Mouse (Mus musculus) spleen, adult 18-20 months (tissue): ENCODE measurements around the gene Tmem86a.

Source experiments
- DNase-seq, 2 experiments: peaks; one replicate each; pipeline ENCODE4 v3.0.0; 2022; ENCODE audit warnings: mixed read lengths in 2 of 2

Gene Tmem86a

GRCm38 (mm10) chr7:47077451-47077850 lies 27.1 kb downstream of the Tmem86a start:
- DNase-seq: peak in 1 of 2 experiments; percentile 46

GRCm38 (mm10) chr7:47080868-47081267 lies 30.5 kb downstream of the Tmem86a start:
- no peak for DNase-seq

GRCm38 (mm10) chr7:47081277-47081676 lies 30.9 kb downstream of the Tmem86a start:
- peak; percentile 41 to 71 for DNase-seq

- no peak for DNase-seq
Measured at GRCm38 (mm10) chr7:47085075-47085474, 34.7 kb downstream of the Tmem86a start.

GRCm38 (mm10) chr7:47093935-47094334 lies 43.5 kb downstream of the Tmem86a start:
- DNase-seq: no peak

- DNase-seq: no peak
Measured at GRCm38 (mm10) chr7:47094969-47095368, 44.6 kb downstream of the Tmem86a start.

- DNase-seq: no peak
Measured at GRCm38 (mm10) chr7:47098044-47098443, 47.6 kb downstream of the Tmem86a start.

GRCm38 (mm10) chr7:47099306-47099705 lies 48.9 kb downstream of the Tmem86a start:
- no peak for DNase-seq

- DNase-seq: no peak
Measured at GRCm38 (mm10) chr7:47100615-47101014, 50.2 kb downstream of the Tmem86a start.

GRCm38 (mm10) chr7:47102970-47103369 lies 52.6 kb downstream of the Tmem86a start:
- no peak for DNase-seq

- DNase-seq: peak; percentile 32 to 59
Measured at GRCm38 (mm10) chr7:47103671-47104414, 53.4 kb downstream of the Tmem86a start.
